ENCODE assay signal across 8 mouse cellular contexts in the genomic region with DNA sequence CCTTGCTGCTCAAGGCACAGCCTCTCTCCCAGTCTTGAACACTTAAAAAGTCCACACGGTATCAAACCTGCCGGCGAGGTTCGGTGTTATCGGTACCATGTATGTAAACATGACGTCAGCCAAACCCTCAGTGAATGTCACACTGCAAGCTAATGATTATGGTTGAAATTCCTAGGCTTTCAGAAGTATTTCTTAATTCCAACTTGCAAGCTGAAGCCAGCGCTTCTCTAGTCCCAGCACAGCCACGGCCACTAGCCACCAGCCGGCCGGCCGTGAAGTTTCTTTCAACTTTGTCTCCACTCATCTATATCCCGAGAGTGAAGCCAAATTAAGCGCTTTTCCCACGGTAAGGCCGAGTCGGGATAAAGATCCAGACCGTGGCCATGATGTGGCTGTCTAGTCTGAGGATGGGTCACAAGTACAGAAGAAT. TPM values are rescaled to one million over a fixed set of nuclear protein-coding genes. Genes with fewer than 3 reads are reported as not detected.
DNase-seq lines count a peak whose midpoint lies in the region; ATAC-seq and TF ChIP-seq lines count a peak whose summit lies in the region.

No protein-coding gene starts in this region.

- no peaks in the 10 kb centered on the region for H3K36me3 ChIP-seq in forebrain, embryonic 12.5 days (replicated peaks)
- no peaks in the 10 kb centered on the region for H3K36me3 ChIP-seq in intestine, embryonic 15.5 days
- no peaks in the 10 kb centered on the region for H3K36me3 ChIP-seq in lung, embryonic 15.5 days

- intact Hi-C loops in left cerebral cortex, adult 2 months (cut with DNase I): no loop called here
- intact Hi-C loops in left cerebral cortex, postnatal 25 days (cut with DNase I): no loop called here

- H3K4me1 ChIP-seq in forebrain, embryonic 12.5 days: 0 out of 2 replicates have a peak, but pooled peaks cover 5% of the 10 kb centered on the region
- no peaks in the 10 kb centered on the region for H3K4me1 ChIP-seq in intestine, embryonic 15.5 days (replicated peaks)
- H3K4me1 ChIP-seq in lung, embryonic 15.5 days: no peaks in the 10 kb centered on the region

- DNase-seq in left cerebral cortex, adult 2 months (ENCODE audit: extremely low spot score in 1 of 2, low spot score in 2 of 2): no peak
- no peak for DNase-seq in left cerebral cortex, postnatal 25 days (ENCODE audit: low spot score in 2 of 2)
- DNase-seq in adrenal gland, adult 8-10 months: peak; percentile 7
- peak; percentile 4 for DNase-seq in right cerebral cortex, postnatal 4 days
- DNase-seq in frontal cortex, postnatal 25 days (ENCODE audit: low spot score in 2 of 2): no peak

- 0 out of 2 replicates have a peak, but pooled peaks cover 2% of the 10 kb centered on the region for H3K27me3 ChIP-seq in forebrain, embryonic 12.5 days
- no peaks in the 10 kb centered on the region for H3K27me3 ChIP-seq in intestine, embryonic 15.5 days (replicated peaks)
- H3K27me3 ChIP-seq in lung, embryonic 15.5 days: no peaks in the 10 kb centered on the region

- peak overlapping the region; percentile 71 for H3K9ac ChIP-seq in forebrain, embryonic 12.5 days
- H3K9ac ChIP-seq in intestine, embryonic 15.5 days: peak overlapping the region; percentile 82
- peak overlapping the region; percentile 86 for H3K9ac ChIP-seq in lung, embryonic 15.5 days

- peak overlapping the region; percentile 82 for H3K4me2 ChIP-seq in forebrain, embryonic 12.5 days
- H3K4me2 ChIP-seq in intestine, embryonic 15.5 days (replicated peaks): peak overlapping the region; percentile 74
- peak overlapping the region; percentile 61 for H3K4me2 ChIP-seq in lung, embryonic 15.5 days

- peak; percentile 15 for ATAC-seq in forebrain, embryonic 12.5 days (ENCODE audit: low FRiP score)
- ATAC-seq in intestine, embryonic 15.5 days: peak; percentile 29; the same call in 1 of the 2 replicates
- ATAC-seq in lung, embryonic 15.5 days (ENCODE audit: borderline replicate concordance, extremely low read depth, low FRiP score, low TSS enrichment): peak; percentile 6

- WGBS in forebrain, embryonic 12.5 days: under 1% methylated on average over 17 of the region's 17 CpGs
- WGBS in intestine, embryonic 15.5 days: under 1% methylated on average over 17 of the region's 17 CpGs
- under 1% methylated on average over 17 of the region's 17 CpGs for WGBS in lung, embryonic 15.5 days

- H3K9me3 ChIP-seq in forebrain, embryonic 12.5 days: no peaks in the 10 kb centered on the region
- H3K9me3 ChIP-seq in intestine, embryonic 15.5 days: no peaks in the 10 kb centered on the region
- H3K9me3 ChIP-seq in lung, embryonic 15.5 days: no peaks in the 10 kb centered on the region

- H3K27ac ChIP-seq in left cerebral cortex, adult 2 months: peak overlapping the region; percentile 47; the same call in 1 of the 2 replicates
- peak overlapping the region; percentile 71; the same call in 1 of the 2 replicates for H3K27ac ChIP-seq in forebrain, embryonic 12.5 days
- H3K27ac ChIP-seq in intestine, embryonic 15.5 days: peak overlapping the region; percentile 91; the same call in 1 of the 2 replicates
- H3K27ac ChIP-seq in lung, embryonic 15.5 days: peak overlapping the region; percentile 92

- H3K4me3 ChIP-seq in left cerebral cortex, adult 2 months: peak overlapping the region; percentile 89
- peak overlapping the region; percentile 85 for H3K4me3 ChIP-seq in forebrain, embryonic 12.5 days (replicated peaks)
- H3K4me3 ChIP-seq in intestine, embryonic 15.5 days (replicated peaks): peak overlapping the region; percentile 94
- H3K4me3 ChIP-seq in lung, embryonic 15.5 days: peak overlapping the region; percentile 88

- no peak for TF ChIP-seq CTCF in left cerebral cortex, adult 2 months (IDR thresholded peaks at IDR 0.05)

RNA-seq across cellular contexts. Expression of gene Stk17b, which starts 0.7 kb away (rescaled TPM):
- 1 to 10 TPM; 5.3 to 7.6 TPM for total RNA-seq in left cerebral cortex, adult 2 months (2021)
- 1 to 10 TPM; 6.5 to 8.4 TPM for total RNA-seq in left cerebral cortex, postnatal 25 days (2021)
- 10 to 100 TPM in 3 of 4 experiments, 1 to 10 TPM in 1; 7.7 to 13.1 (median 11.4) TPM for total RNA-seq in adrenal gland, adult 8-10 months (2022)
- polyA plus RNA-seq in forebrain, embryonic 12.5 days (2016; fragmentation: Nextera tagmentation; extraction: Ambion mirVana): 11.1 and 12.3 TPM in 2 replicates
- 13.9 and 15.4 TPM in 2 replicates for polyA plus RNA-seq in intestine, embryonic 15.5 days (2015; fragmentation: Nextera tagmentation; extraction: Ambion mirVana)
- polyA plus RNA-seq in lung, embryonic 15.5 days (2015; fragmentation: Nextera tagmentation; extraction: Ambion mirVana): 17.0 and 20.6 TPM in 2 replicates

Comparison
In these comparisons a context has a peak if more than half of its experiments do, and no peak if none do; other contexts are left out.
1. DNase-seq: peak in adrenal gland, adult 8-10 months (single experiment) and right cerebral cortex, postnatal 4 days (single experiment); none in left cerebral cortex, adult 2 months (0 of 2), left cerebral cortex, postnatal 25 days (0 of 2) and frontal cortex, postnatal 25 days (0 of 2).
2. Peak in every context shown above with its lines, with median percentiles within 50 percentile points of each other: H3K27ac ChIP-seq, H3K4me3 ChIP-seq, ATAC-seq, H3K4me2 ChIP-seq and H3K9ac ChIP-seq.